Mouse (Mus musculus) MEL-GATA-1-ER (cell line): ENCODE data around the gene Zmynd11.
"Not testable (repeated sequence)": the region's sequence is repeated elsewhere in the genome, so short reads cannot be mapped to it uniquely, and the experiment has no call there.

ENCODE experiments used
- DNase-seq: peaks from one replicate; pipeline ENCODE4 v3.0.0-alpha.2; 2012; ENCODE audit warnings: low read depth; ENCODE audit errors: extremely low read depth

The Zmynd11 gene

GRCm38 (mm10) chr13:9764646-9765536, at the start of gene Zmynd11:
TSS of gene Zmynd11 (minus strand) at chr13:9765330.
- DNase-seq, result no peak

DNA sequence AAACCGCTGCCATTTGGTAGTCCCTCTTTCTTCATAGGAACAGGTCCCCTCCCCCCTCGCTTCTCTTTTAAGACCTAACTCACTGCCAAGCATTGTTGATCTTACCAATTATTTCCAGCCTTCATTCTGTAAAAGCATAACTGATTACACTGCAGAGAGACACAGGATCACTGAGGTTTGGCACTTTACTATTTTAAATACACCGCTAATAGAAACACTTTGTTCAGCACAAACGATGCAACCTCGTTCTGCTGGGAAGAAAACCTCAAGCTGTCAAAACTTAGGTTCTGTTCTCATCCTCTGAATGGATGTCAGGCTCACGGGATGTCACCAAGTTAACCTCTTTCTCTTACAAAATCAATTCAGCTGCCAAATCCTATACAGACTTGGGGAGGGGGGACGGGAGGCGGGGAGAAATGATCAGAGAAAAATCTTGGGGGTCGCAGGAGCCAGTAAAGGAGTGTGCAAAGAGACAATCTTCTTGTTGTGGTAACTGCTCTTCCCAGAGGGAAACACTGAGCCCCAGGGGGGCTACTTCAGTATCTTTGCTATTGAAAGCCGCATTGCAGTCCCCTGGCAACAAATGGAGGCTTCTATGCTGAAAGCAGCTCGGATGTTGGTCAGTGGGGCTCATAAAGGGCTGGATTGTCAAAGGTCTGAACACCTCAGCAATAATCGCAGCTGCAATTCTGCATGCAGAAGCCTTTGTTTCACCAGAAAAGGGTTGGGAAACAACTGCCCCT, 30.9 kb upstream of the Zmynd11 start:
- no peak for DNase-seq

- no peak for DNase-seq
These were observed 20.9 kb upstream of the Zmynd11 start for GRCm38 (mm10) chr13:9786050-9786449.

- DNase-seq, result no peak
These were observed 18.6 kb upstream of the Zmynd11 start for GRCm38 (mm10) chr13:9783717-9784116.

GRCm38 (mm10) chr13:9775901-9776300, 10.8 kb upstream of the Zmynd11 start:
- peak; percentile 44 for DNase-seq

DNA sequence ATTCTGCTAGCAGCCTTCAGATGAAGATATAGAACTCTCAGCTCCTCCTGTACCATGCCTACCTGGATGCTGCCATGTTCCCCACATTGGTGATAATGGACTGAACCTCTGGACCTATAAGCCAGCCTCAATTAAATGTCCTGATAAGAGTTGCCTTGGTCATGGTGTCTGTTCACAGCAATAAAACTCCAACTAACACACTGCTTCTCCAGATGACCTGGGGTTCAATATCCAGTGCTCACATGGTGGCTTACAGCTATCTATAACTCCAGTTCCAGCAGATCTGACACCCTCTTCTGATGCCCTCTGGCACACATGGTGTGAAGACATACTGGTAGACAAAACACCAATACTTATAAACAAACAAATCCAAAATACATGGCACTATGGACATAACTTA, 8.9 kb upstream of the Zmynd11 start:
- no peak for DNase-seq

GRCm38 (mm10) chr13:9767279-9767678, 2.1 kb upstream of the Zmynd11 start:
- no peak for DNase-seq

- no peak for DNase-seq
These were observed 1.4 kb upstream of the Zmynd11 start for GRCm38 (mm10) chr13:9766497-9766896.

DNA sequence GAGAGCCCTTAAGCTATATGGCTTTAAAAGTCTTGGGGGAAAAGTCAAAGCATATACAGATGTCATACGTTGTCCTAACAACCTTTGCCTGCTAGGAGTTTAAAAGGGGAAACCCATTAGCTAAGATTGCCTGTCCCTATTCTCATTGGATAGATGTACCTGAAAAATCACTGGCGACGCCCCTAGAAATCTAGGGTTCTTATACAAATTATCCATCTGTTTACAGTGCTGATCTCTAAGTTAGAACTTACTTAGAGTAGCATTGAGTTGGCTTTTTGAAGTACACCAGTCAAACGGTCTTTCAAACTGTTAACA, 364 bp upstream of the Zmynd11 start:
- DNase-seq, result peak; percentile 40

DNA sequence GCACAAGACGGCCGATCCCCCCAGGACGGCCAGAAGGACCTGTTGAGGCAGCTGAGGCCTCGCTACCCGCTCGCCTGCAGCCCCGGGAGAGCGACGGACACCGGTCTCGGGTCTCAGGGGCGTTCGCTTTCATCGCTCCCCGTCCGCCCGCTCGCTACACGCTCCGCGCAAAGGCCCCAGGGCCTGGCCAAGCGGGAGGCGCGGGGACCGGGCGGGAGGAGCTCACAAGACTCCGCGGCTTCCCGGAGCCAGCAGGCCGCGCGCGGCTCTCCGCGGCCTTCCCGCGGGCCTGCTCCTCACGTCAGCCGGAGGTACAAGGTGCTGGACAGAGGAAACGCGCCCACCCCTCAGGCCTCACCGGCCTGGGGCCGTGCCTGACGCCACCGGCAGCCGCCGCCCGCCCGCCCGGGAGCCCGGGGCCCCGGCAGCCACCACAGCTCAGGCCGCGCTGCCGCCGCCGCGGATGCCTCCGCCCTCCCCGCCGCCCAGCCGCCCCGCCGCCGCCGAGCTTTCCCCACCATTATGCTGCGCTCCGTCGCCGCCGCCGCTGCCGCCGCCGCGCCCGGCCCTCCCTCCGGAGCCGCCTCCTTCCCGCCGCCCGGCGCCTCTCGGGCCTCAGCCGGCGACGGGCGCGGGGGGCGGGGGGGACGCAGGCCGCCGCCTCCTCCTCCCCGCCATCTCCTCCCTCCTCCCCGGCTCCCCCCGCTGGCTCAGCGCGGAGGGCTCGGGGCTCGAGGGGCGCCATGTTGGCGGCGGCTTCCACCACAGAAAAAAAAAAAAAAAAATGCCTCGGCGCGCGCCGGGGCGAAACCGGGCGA, 1.1 kb downstream of the Zmynd11 start:
- no peak for DNase-seq

DNA sequence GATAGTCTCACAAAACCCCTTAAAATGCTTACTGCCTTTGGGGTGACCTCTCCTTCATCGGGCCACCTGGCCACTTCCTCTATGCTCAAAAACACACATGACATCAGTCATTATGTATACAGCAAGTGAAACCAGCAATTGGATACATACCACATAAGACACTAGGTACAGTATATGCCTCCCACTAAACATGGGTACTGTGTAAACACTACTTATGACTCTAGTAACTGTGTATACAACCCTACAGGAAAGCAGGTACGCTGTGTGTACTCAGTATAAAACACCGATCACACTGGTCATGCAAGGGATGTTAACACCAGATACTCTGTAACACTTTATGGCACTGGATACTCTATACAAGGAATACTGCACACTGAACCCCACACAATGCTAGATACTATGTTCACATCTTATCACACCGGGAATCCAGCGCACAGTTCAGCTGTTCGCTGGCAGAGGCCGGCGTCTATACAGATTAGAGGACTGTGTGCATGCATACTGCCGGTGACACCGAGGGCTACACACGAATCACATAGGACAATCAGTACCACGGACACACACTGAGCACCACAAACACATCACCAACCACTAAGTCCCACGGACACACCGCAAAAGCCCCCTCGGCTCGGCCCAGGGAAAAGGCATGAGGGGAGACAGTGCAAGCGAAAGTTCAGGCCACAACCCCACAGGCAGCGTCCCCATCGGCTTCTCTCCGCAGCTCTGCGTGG, 1.9 kb downstream of the Zmynd11 start:
- peak; percentile 43 for DNase-seq

DNA sequence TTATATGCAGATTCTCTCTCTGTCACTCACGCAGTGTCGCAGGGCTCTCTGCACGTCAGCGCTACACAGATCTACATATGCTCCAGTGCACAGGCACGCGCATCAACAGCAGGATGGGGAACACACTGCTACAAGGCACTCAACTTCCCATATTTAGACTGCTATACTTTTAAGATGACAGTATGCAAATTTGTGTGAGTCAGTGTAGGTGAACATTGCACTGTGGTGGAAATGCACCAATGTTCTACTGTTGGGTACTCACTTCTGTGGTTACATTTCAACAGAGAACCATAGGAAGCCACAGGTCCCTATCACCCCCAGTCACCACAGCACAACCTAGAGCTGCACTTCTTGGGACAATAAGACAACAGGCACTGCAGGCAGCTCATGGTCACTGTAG, 5.1 kb downstream of the Zmynd11 start:
- DNase-seq, result peak; percentile 84

GRCm38 (mm10) chr13:9757842-9758491, 7.2 kb downstream of the Zmynd11 start:
- no peak for DNase-seq

DNA sequence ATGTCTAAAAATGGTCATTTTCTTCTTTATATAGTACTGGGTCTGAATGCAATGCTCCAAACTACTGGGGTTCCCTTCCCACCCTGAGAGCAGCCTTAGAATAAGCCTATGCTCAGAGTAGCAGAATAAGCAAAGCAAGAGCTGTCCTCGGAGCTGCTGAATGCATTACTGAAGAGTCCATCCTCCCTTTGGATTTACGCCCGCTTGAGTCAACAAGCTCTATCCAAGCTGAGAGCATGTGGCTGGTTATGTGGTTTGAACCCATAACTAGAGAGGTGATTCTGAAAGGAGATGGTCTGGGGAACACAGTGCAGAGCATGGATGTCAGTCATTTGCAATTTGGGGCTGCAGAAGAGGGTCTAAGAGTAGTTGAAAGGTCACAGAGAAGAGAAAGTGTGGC, 11.4 kb downstream of the Zmynd11 start:
- DNase-seq, result no peak

DNA sequence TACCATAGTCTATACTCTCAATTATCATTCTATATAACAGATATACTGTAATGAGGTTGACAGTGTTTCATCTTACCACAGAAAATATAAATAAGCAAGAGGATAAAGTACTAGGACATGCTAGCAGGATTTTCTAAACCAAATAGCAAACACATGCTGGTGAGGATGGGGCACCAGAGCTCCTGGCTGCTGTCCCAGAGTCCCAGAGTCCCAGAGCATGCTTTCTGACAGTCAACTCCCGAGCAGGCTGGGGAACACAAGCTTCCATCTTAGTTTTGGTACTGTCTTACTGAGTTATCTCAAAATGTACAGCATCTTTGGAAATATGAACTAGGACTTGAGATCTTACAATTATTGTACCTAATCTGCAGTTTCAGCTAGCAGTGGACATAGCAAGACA, 14.8 kb downstream of the Zmynd11 start:
- no peak for DNase-seq

- DNase-seq, result no peak
These were observed 15.3 kb downstream of the Zmynd11 start for GRCm38 (mm10) chr13:9749796-9750195.

DNA sequence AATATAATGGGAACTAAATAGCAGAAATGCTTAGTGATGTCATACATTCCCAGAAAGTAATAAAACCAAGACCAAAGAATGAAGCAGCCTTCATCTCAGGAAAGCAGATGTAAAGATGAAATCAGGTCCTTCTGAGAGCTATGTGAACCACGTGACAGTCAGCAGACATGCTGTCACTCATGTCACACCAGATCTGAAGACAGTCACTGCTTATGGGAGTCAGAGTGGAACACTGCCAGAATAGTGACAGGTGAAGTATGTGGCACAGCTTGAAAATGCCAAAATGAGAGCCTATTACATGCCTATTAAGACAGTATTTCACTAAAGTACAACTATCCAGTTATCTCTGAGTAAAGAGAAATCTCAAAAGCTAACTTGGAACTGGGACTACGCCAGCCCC, 26.9 kb downstream of the Zmynd11 start:
- no peak for DNase-seq

DNA sequence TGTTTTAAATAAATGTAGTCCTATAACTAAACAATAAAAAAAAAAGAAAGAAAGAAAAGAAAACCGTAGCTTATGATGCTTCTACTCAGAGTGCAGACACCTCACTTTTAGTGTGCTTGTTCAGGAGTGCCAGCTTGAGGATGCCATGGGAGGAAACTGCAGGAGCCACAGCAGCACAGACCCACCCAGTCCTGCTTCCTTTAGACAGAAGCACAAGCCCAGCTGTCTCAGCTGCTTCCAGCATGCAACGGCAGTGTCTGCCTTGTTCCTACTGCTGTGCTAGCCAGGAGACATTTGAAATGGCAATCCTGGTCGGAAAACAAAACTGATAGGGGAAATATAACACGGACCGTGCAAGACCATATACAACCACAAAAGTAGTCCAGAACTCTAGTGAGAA, 28.1 kb downstream of the Zmynd11 start:
- DNase-seq, result no peak

- DNase-seq, result not testable (repeated sequence)
These were observed 32.9 kb downstream of the Zmynd11 start for GRCm38 (mm10) chr13:9732262-9732661.

- no peak for DNase-seq
These were observed 36.1 kb downstream of the Zmynd11 start for GRCm38 (mm10) chr13:9729073-9729472.

DNA sequence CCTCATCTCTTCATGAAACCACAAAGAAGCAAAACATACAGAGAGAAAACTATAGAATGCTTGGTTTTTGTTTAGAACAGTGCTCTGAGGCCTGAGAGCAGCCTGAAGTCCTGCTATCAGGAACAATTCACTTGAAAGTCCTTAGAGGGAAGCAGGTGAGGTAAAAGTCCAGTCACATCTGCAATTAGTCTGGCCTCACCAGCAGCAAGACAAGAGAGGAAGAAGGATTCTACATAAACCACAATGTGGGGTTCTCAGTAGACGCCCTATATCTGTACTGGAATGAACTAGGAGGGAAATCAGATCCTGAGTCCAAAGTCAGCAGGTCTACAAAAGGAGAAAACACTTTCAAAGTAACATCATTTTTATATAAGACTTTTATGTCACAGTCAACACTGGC, 49.9 kb downstream of the Zmynd11 start:
- no peak for DNase-seq
